Mouse (Mus musculus) spleen, postnatal 14 days (tissue): ENCODE results near the gene Cib1.
A peak's percentile ranks its signal among the peaks of the same experiment; 100 is the strongest.

ENCODE experiments used
- DNase-seq, 2 experiments: peaks; one replicate each; pipeline ENCODE4 v3.0.0; 2021 to 2022; ENCODE audit warnings: low spot score in 2 of 2

Cib1 gene

GRCm38 (mm10) chr7:80233799-80234198 is 1.2 kb upstream of the Cib1 start:
- no peak for DNase-seq

- DNase-seq: no peak
Observed at GRCm38 (mm10) chr7:80231971-80232488, 583 bp downstream of the Cib1 start.

- no peak for DNase-seq
Observed at GRCm38 (mm10) chr7:80230196-80230595, 2.4 kb downstream of the Cib1 start.

- DNase-seq: no peak
Observed at GRCm38 (mm10) chr7:80227065-80227464, 5.5 kb downstream of the Cib1 start.

- DNase-seq: no peak
Observed at GRCm38 (mm10) chr7:80221179-80221750, 11.3 kb downstream of the Cib1 start.

- no peak for DNase-seq
Observed at GRCm38 (mm10) chr7:80220237-80220797, 12.3 kb downstream of the Cib1 start.

GRCm38 (mm10) chr7:80218666-80219065 is 13.9 kb downstream of the Cib1 start:
- DNase-seq: peak in 1 of 2 experiments; percentile 4

- DNase-seq: no peak
Observed at GRCm38 (mm10) chr7:80216566-80216965, 16.0 kb downstream of the Cib1 start.

GRCm38 (mm10) chr7:80215398-80215797 is 17.2 kb downstream of the Cib1 start:
- peak; percentile 70 to 84 for DNase-seq

- no peak for DNase-seq
Observed at GRCm38 (mm10) chr7:80214459-80214858, 18.2 kb downstream of the Cib1 start.

GRCm38 (mm10) chr7:80213604-80214003 is 19.0 kb downstream of the Cib1 start:
- DNase-seq: no peak

- DNase-seq: no peak
Observed at GRCm38 (mm10) chr7:80210982-80211381, 21.6 kb downstream of the Cib1 start.

GRCm38 (mm10) chr7:80209669-80210068 is 22.9 kb downstream of the Cib1 start:
- DNase-seq: peak in 1 of 2 experiments; percentile 53

- peak; percentile 74 to 80 for DNase-seq
Observed at GRCm38 (mm10) chr7:80208738-80209430, 23.7 kb downstream of the Cib1 start.

GRCm38 (mm10) chr7:80208026-80208642 is 24.5 kb downstream of the Cib1 start:
- DNase-seq: no peak

- DNase-seq: no peak
Observed at GRCm38 (mm10) chr7:80207314-80207731, 25.3 kb downstream of the Cib1 start.

- no peak for DNase-seq
Observed at GRCm38 (mm10) chr7:80205705-80206589, 26.7 kb downstream of the Cib1 start.

- DNase-seq: no peak
Observed at GRCm38 (mm10) chr7:80204961-80205360, 27.7 kb downstream of the Cib1 start.

- DNase-seq: no peak
Observed at GRCm38 (mm10) chr7:80204362-80204761, 28.3 kb downstream of the Cib1 start.

- DNase-seq: peak in 1 of 2 experiments; percentile 34
Observed at GRCm38 (mm10) chr7:80203638-80204096, 28.9 kb downstream of the Cib1 start.

GRCm38 (mm10) chr7:80202961-80203360 is 29.7 kb downstream of the Cib1 start:
- no peak for DNase-seq
